Mouse (Mus musculus) hematopoietic stem cell, adult 5-6 weeks (primary cell): ENCODE measurements around the gene Fam89b. TPM values are rescaled to one million over a fixed set of nuclear protein-coding genes. Genes with fewer than 3 reads are reported as not detected.
A peak's percentile ranks its signal among the peaks of the same experiment; 100 is the strongest.
"Not testable (repeated sequence)": the region's sequence is repeated elsewhere in the genome, so short reads cannot be mapped to it uniquely, and the experiment has no call there.

Source experiments
- ATAC-seq, 2 experiments: fragments of 125-278 bp in 1 of 2; replicated peaks in 1 of 2; 2 replicates each; pipeline ENCODE4 v1.8.0; 2016 to 2017; ENCODE audit warnings: inconsistent platforms in 2 of 2, mild to moderate bottlenecking in 2 of 2, moderate number of reproducible peaks in 2 of 2, low read depth in 1 of 2, moderate TSS enrichment in 1 of 2; ENCODE audit not compliant: low FRiP score in 2 of 2, poor library complexity in 2 of 2, severe bottlenecking in 2 of 2, insufficient read depth in 1 of 2, low TSS enrichment in 1 of 2
- total RNA-seq: library from RNA; stranded (forward); fragments of 172-1452, 232-1000 nt; gene quantifications from 2 replicates; pipeline ENCODE4 v1.2.3, GENCODE M21; 2017

Fam89b gene
- total RNA-seq, 1 experiment from 2014 or later: 22.8 TPM

DNA sequence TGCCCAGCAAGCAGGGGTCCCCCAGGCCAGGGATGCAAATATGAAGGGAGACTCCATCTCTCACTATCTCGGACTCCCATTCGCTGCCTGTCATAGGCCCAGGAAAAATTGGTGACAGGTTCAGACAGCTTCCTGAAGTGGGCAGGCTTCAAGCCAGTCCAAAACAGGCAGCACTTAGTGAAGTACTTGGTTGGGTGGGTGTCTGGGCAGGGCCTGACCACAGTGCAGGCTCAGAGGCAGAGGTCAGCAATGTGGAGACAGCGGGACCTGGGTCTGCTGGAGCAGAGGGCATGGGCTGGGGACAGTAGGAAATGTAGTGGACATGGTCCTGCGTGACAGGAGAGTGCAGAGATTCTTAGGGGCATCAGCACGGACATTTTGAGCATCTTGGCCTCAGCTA lies 37.9 kb downstream of the Fam89b start:
- ATAC-seq: no peak

DNA sequence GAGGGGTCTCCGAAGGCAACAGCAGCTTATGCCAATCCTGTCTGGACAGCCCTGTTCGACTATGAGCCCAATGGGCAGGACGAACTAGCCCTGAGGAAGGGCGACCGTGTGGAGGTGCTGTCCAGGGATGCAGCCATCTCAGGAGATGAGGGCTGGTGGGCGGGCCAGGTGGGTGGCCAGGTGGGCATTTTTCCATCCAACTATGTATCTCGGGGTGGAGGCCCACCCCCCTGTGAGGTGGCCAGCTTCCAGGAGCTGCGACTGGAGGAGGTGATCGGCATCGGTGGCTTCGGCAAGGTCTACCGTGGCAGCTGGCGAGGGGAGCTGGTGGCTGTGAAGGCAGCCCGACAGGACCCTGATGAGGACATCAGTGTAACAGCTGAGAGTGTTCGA lies 39.1 kb downstream of the Fam89b start:
- no peak for ATAC-seq

GRCm38 (mm10) chr19:5689565-5690342 lies 39.7 kb downstream of the Fam89b start:
- peak; percentile 70 to 72 for ATAC-seq

DNA sequence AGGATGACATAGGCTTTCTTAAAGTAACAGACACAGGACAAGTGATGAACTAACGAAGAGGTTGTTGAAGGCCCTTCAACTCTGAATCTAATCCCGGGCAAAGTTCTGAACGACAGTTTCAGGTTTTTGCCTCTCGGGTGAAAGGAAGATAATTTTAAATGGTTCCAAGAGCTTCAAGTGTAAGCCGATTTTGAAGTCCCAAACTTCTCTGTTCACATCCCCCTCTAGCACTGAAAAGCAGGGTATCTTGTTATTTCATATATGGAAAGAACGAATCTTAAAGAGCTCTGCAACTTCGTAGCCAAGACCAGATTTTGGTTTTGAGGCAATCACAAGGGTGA lies 40.4 kb downstream of the Fam89b start:
- ATAC-seq: no peak

DNA sequence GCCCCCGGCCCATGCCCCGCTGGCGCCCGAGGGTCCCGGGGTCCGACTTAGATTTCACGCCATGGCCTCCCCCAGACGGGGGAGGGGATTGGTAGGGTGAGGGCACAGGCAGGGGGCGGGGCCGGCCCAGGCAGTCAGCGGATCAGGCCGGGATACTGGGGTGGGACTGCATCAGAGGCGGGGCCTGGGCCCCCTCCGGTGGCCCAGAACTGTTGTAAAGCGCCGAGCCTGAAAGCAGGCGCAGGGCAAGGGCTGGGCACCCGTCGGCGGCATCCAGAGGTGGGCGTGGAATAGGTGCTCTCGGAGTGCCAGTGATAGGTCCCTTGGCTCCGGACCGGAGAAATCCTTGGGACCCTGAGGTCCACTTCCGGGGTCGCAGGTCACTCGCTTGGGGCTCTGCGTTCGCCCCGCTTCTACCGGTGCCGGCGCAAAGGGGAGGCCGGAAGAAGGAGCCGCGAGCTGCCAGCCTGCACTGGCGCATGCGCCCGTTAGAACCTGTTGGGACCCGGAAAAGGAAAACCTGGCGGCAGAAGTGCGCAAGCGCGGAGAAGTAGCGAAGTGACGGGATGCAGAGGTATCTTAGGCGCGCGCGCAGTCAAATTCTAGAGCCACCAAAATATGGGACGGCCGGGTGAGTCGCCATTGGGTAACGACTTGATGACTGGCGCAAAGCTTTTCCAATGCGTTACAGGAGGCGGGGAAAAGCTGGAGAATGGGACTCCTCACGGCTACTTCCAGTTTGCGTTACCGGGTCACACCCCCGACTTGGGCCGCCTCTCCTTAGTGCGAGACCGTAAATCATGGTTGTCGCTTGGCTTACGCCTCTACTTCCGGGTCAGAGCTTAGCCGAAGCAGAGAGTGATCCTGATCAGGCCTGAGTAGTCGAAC lies 41.0 kb downstream of the Fam89b start, which contains the start of the genes Map3k11 and Pcnx3:
Map3k11 (plus strand) TSS at position 543 of the 888 bp plus-strand sequence.
Pcnx3 (minus strand) TSS at position 709 of the 888 bp plus-strand sequence.
- peak; percentile 73 to 75 for ATAC-seq

DNA sequence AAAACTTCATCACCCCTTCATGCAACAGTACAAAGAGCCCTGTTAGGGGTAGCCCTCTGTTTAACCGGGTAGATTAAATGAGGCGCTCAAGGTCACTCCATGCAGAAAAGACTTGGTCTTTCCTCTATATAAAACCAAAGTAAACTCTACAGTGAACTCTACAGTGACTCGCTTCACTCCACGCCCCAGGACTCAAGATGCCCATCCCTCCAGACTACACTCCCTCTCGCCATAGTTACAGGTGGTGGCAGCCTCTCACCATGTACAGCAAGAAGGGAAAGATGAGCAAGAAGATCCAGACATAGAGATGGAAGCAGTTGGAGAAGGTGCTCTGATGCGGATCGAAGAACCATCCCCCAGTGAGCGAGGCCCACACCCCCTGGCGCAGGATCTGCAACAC lies 41.7 kb downstream of the Fam89b start:
- no peak for ATAC-seq

DNA sequence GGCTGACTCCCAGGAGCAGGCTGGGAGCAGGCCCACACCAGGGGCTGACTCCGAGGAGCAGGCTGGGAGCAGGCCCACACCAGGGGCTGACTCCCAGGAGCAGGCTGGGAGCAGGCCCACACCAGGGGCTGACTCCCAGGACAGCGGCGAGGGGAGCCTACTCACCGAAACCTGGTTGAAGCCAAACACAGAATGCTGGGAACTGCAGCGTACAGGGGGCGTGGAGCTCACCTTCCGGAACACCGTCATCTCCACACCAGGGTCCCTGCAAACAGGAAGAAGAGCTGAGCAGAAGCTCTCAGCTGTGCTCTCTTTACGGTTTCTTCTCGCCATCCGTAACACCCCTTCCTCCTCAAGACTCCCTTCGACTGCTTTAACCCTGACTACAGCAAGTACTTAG lies 42.5 kb downstream of the Fam89b start:
- not testable (repeated sequence) for ATAC-seq

- no peak for ATAC-seq
Observed at GRCm38 (mm10) chr19:5686437-5686836, 43.0 kb downstream of the Fam89b start.

GRCm38 (mm10) chr19:5685861-5686260 lies 43.6 kb downstream of the Fam89b start:
- ATAC-seq: no peak

- no peak for ATAC-seq
Observed at GRCm38 (mm10) chr19:5685431-5685830, 44.0 kb downstream of the Fam89b start.

- no peak for ATAC-seq
Observed at GRCm38 (mm10) chr19:5684985-5685384, 44.5 kb downstream of the Fam89b start.

- no peak for ATAC-seq
Observed at GRCm38 (mm10) chr19:5684236-5684635, 45.2 kb downstream of the Fam89b start.

GRCm38 (mm10) chr19:5680432-5680831 lies 49.0 kb downstream of the Fam89b start:
- no peak for ATAC-seq

Other genes starting within 250 kb of the Fam89b start
- gene Mus81, start 241.3 kb downstream of the Fam89b start, total RNA-seq: 7.9 and 12.0 TPM in 2 replicates
- 878 and 953 TPM in 2 replicates for gene Cfl1, start 239.2 kb downstream of the Fam89b start, total RNA-seq
- gene 1700020D05Rik, start 225.9 kb downstream of the Fam89b start, total RNA-seq: 0.69 and 2.8 TPM in 2 replicates
- 3.2 and 4.4 TPM in 2 replicates for gene Snx32, start 219.1 kb downstream of the Fam89b start, total RNA-seq
- not detected in 2 replicates for gene Ovol1, start 169.0 kb downstream of the Fam89b start, total RNA-seq
- 6.5 and 6.8 TPM in 2 replicates for gene Ap5b1, start 161.6 kb downstream of the Fam89b start, total RNA-seq
- gene Rnaseh2c, start 127.8 kb downstream of the Fam89b start, total RNA-seq: 47.9 and 73.0 TPM in 2 replicates
- gene Kat5, start 119.4 kb downstream of the Fam89b start, total RNA-seq: 67.9 and 88.5 TPM in 2 replicates
- gene Rela, start 92.2 kb downstream of the Fam89b start, total RNA-seq: 44.7 and 74.6 TPM in 2 replicates
- gene Sipa1, start 65.9 kb downstream of the Fam89b start, total RNA-seq: 33.0 and 33.8 TPM in 2 replicates
- gene Map3k11, start 40.9 kb downstream of the Fam89b start, total RNA-seq: 23.9 and 34.3 TPM in 2 replicates
- 21.0 and 21.2 TPM in 2 replicates for gene Pcnx3, start 40.7 kb downstream of the Fam89b start, total RNA-seq
- 0.75 TPM in 1 of 2 replicates, not detected in the other for gene Kcnk7, start 25.3 kb downstream of the Fam89b start, total RNA-seq
- 29.5 and 51.2 TPM in 2 replicates for gene Ehbp1l1, start 3.3 kb downstream of the Fam89b start, total RNA-seq
- 23.5 and 46.0 TPM in 2 replicates for gene Ltbp3, start 11.3 kb upstream of the Fam89b start, total RNA-seq
- gene Scyl1, start 41.8 kb upstream of the Fam89b start, total RNA-seq: 22.5 and 30.9 TPM in 2 replicates
- 26.4 and 31.8 TPM in 2 replicates for gene Frmd8, start 145.6 kb upstream of the Fam89b start, total RNA-seq
- 48.1 and 60.3 TPM in 2 replicates for gene Slc25a45, start 148.2 kb upstream of the Fam89b start, total RNA-seq
- 2.4 and 2.6 TPM in 2 replicates for gene Tigd3, start 164.5 kb upstream of the Fam89b start, total RNA-seq
- 121 and 154 TPM in 2 replicates for gene Dpf2, start 183.4 kb upstream of the Fam89b start, total RNA-seq
- 0.25 TPM in 1 of 2 replicates, not detected in the other for gene Cdc42ep2, start 195.2 kb upstream of the Fam89b start, total RNA-seq
- 39.6 and 68.5 TPM in 2 replicates for gene Pola2, start 234.5 kb upstream of the Fam89b start, total RNA-seq